Mouse (Mus musculus) intestine, postnatal 0 days (tissue): ENCODE measurements around the gene Pyy. TPM values are rescaled to one million over a fixed set of nuclear protein-coding genes. Genes with fewer than 3 reads are reported as not detected.

Experiments used
- ATAC-seq: fragments of 200-750 bp; cut with Nextera tagmentation; 2 replicates; pipeline ENCODE4 v1.8.0; 2017; ENCODE audit warnings: mild to moderate bottlenecking, moderate TSS enrichment, moderate library complexity
- H3K27ac ChIP-seq: fragments of 300-500 bp; sonication (generic); 2 replicates; pipeline ENCODE4 v1.5.1; 2014; ENCODE audit warnings: mild to moderate bottlenecking, low read depth, low read length, moderate library complexity
- H3K27me3 ChIP-seq: fragments of 300-500 bp; sonication (generic); replicated peaks from 2 replicates; pipeline ENCODE4 v1.6.1; 2014; ENCODE audit warnings: low read length, mixed read lengths; ENCODE audit not compliant: control insufficient read depth, insufficient read depth
- H3K36me3 ChIP-seq: fragments of 300-500 bp; sonication (generic); 2 replicates; pipeline ENCODE4 v1.6.1; 2014; ENCODE audit warnings: mild to moderate bottlenecking, moderate library complexity; ENCODE audit not compliant: control insufficient read depth, insufficient read depth
- H3K4me1 ChIP-seq: fragments of 300-500 bp; sonication (generic); replicated peaks from 2 replicates; pipeline ENCODE4 v1.6.1; 2014; ENCODE audit warnings: antibody characterized with exemption, low read length, mixed read lengths; ENCODE audit not compliant: control insufficient read depth, insufficient read depth
- H3K4me2 ChIP-seq: fragments of 300-500 bp; sonication (generic); replicated peaks from 2 replicates; pipeline ENCODE4 v1.6.1; 2014; ENCODE audit warnings: low read depth, mild to moderate bottlenecking, moderate library complexity
- H3K4me3 ChIP-seq: fragments of 300-500 bp; sonication (generic); 2 replicates; pipeline ENCODE4 v1.5.1; 2014; ENCODE audit warnings: low read depth, low read length
- H3K9ac ChIP-seq: fragments of 300-500 bp; sonication (generic); 2 replicates; pipeline ENCODE4 v1.6.1; 2014; ENCODE audit warnings: mild to moderate bottlenecking, low read depth, low read length
- H3K9me3 ChIP-seq: fragments of 300-500 bp; sonication (generic); 2 replicates; pipeline ENCODE4 v1.6.1; 2016; ENCODE audit warnings: mixed run types; ENCODE audit not compliant: control insufficient read depth
- CTCF ChIP-seq: sonication (generic); IDR thresholded peaks from 2 replicates; pipeline ENCODE4 v1.5.1; 2016; ENCODE audit warnings: low read depth, mild to moderate bottlenecking, control low read depth, antibody characterized with exemption, moderate library complexity
- WGBS: fragments of 180-500 bp; shearing (Covaris S2); extraction: QIAGEN DNeasy Blood & Tissue Kit; methylation state at CpG from one replicate; pipeline ENCODE4 v1.1.7; 2014; 5-methylcytosine and 5-hydroxymethylcytosine counted together
- polyA plus RNA-seq: library from polyadenylated mRNA; unstranded; fragments of >200 nt; fragmentation: Nextera tagmentation; extraction: Ambion mirVana; gene quantifications from 2 replicates; pipeline ENCODE4 v1.2.1, GENCODE M21; 2015

The Pyy gene
- polyA plus RNA-seq, 1 experiment from 2014 or later, result 192 TPM

DNA sequence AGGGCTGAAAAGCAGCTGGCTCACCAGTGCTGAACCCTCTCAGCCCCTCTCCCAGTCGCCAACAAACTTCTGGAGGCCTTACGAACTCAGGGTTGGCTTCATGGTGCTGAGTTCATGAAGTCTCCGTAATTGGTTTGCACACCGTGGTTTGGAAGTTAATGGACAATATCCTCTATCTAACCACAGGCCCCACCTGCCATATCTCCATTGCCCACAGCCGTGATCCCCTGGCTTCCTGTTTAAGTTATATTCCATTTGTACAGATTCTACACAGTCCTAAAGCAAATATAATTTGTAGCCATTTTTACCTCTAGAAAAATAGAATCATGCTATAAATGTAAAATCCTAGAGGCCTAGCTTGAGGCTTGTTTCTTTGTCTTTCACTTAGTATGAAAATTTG lies 34.9 kb downstream of the Pyy start:
- Histone ChIP-seq H3K36me3 (no peaks in the 10 kb centered on the region), H3K27me3 (no peaks in the 10 kb centered on the region), H3K9me3 (no peaks in the 10 kb centered on the region), H3K4me1 (no peaks in the 10 kb centered on the region), H3K4me3 (no peak overlapping the region), H3K9ac (no peak overlapping the region), H3K27ac (no peak overlapping the region), H3K4me2 (no peak overlapping the region)
- TF ChIP-seq CTCF, result no peak
- ATAC-seq, result no peak
- 70% methylated on average over 5 of the region's 5 CpGs for WGBS

GRCm38 (mm10) chr11:102070426-102070825 lies 37.2 kb downstream of the Pyy start:
- H3K36me3 ChIP-seq, result no peaks in the 10 kb centered on the region
- TF ChIP-seq CTCF, result no peak
- no peaks in the 10 kb centered on the region for H3K4me1 ChIP-seq
- no peak overlapping the region for H3K4me3 ChIP-seq
- no peak overlapping the region for H3K27ac ChIP-seq
- no peak overlapping the region for H3K9ac ChIP-seq
- H3K4me2 ChIP-seq, result peak overlapping the region; percentile 41
- no peaks in the 10 kb centered on the region for H3K9me3 ChIP-seq
- ATAC-seq, result no peak
- WGBS, result 30% methylated on average over 13 of the region's 13 CpGs
- H3K27me3 ChIP-seq, result no peaks in the 10 kb centered on the region

DNA sequence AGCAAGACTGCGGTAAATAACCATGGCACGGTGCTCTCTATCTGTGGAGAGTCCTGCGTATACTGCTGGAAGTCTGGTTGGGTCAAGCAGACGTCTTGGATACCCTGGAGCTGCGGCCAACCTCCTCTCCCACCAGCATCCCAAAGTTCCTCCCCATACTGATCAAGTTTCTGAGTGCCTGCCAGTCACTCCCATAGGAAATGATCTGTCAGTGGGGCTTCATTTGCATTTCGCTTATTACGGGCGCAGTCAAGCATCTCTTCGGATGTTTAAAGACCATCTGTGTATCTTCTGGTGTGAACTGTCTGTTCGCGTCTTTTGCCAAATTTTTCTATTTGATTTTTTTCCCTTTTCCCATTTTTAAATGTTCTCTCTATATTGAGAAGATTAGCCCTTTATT lies 38.0 kb downstream of the Pyy start:
- Histone ChIP-seq H3K4me2 (no peak overlapping the region), H3K27ac (no peak overlapping the region), H3K9me3 (no peaks in the 10 kb centered on the region), H3K4me3 (no peak overlapping the region), H3K36me3 (no peaks in the 10 kb centered on the region), H3K9ac (no peak overlapping the region), H3K4me1 (no peaks in the 10 kb centered on the region), H3K27me3 (no peaks in the 10 kb centered on the region)
- ATAC-seq, result no peak
- WGBS, result 72% methylated on average over 11 of the region's 11 CpGs
- no peak for TF ChIP-seq CTCF

GRCm38 (mm10) chr11:102068969-102069368 lies 38.7 kb downstream of the Pyy start:
- 49% methylated on average over 2 of the region's 2 CpGs for WGBS
- H3K9me3 ChIP-seq, result no peaks in the 10 kb centered on the region
- no peak overlapping the region for H3K4me2 ChIP-seq
- no peak overlapping the region for H3K9ac ChIP-seq
- H3K27ac ChIP-seq, result no peak overlapping the region
- peak; percentile 71 for TF ChIP-seq CTCF
- no peaks in the 10 kb centered on the region for H3K4me1 ChIP-seq
- no peak for ATAC-seq
- no peaks in the 10 kb centered on the region for H3K36me3 ChIP-seq
- no peak overlapping the region for H3K4me3 ChIP-seq
- H3K27me3 ChIP-seq, result no peaks in the 10 kb centered on the region

DNA sequence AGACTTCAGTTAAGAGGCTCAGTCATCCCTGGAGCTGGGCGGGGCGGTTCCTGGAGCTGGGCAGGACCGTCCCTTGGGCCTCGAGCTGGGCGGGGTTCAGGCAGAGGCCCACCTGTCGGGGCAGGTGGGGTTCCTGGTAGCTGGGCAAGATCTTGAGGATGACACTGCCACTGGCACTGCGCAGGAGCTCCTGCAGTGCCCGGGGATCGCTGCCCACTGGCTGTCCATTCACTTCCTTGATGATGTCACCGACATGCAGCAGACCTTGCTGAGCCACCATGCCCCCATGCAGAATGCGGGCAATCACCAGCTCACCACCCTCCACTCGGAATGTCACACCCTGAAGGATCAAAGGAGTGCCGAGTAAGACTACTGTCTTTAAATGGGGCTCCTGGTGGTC lies 44.6 kb downstream of the Pyy start:
- Histone ChIP-seq H3K27me3 (no peaks in the 10 kb centered on the region), H3K36me3 (no peaks in the 10 kb centered on the region), H3K27ac (no peak overlapping the region), H3K9me3 (no peaks in the 10 kb centered on the region), H3K4me2 (no peak overlapping the region), H3K4me1 (0 out of 2 replicates have a peak, but pooled peaks cover 5% of the 10 kb centered on the region), H3K9ac (no peak overlapping the region), H3K4me3 (no peak overlapping the region)
- WGBS, result 59% methylated on average over 13 of the region's 13 CpGs
- no peak for TF ChIP-seq CTCF
- ATAC-seq, result 0 out of 2 replicates have a peak, but pooled peaks have one; percentile 14

DNA sequence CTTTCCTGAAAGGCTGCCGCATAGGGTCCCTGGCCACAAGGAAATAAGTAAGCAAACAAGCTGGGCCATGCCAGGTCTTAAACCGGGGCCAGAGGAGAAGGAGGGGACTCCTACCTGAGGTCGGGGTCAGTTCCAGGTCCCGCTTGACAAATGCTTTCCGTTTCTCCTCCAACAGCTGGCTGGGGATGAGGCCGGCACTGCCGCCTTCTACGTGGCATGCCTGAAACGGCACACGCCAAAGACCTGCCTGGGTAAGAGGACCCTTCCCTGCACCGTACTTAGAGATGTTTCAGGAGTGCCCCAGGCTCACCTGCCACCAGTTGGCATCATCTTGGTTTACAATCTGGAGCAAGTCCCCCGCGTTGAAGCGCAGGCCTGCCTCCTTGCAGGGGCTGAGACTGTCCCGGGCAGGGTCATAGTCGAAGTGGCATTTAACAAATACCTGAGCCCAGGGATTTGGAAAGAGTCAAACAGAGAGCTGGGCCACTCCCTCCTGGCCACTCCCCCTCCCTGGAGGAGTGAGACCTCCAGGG lies 45.6 kb downstream of the Pyy start:
- no peak for TF ChIP-seq CTCF
- no peaks in the 10 kb centered on the region for H3K27me3 ChIP-seq
- H3K4me3 ChIP-seq, result no peak overlapping the region
- no peak overlapping the region for H3K4me2 ChIP-seq
- H3K9me3 ChIP-seq, result no peaks in the 10 kb centered on the region
- WGBS, result 45% methylated on average over 16 of the region's 16 CpGs
- no peak for ATAC-seq
- no peaks in the 10 kb centered on the region for H3K36me3 ChIP-seq
- no peak overlapping the region for H3K27ac ChIP-seq
- no peak overlapping the region for H3K9ac ChIP-seq
- 0 out of 2 replicates have a peak, but pooled peaks cover 5% of the 10 kb centered on the region for H3K4me1 ChIP-seq
